In the genomic region with DNA sequence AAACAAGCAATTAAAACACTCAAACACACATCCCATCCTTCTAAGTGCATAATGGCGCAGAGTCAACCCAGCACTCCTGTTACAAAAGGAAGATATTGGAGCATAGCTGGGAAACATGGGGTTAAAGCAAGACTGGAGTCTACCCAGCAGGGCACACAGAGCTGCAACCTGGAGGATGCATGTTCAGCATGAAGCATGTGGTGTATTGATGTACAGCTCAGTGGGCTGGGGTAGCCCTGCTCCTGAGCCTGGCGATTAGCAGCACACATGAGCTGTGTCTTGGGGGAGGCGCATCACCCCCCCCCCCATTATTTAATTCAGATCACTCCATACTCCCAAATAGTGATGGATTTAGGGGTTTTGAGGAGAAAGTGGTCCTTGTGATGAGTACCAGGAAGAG, we compare ENCODE assay signal across 24 mouse cellular contexts. TPM values are rescaled to one million over a fixed set of nuclear protein-coding genes. Genes with fewer than 3 reads are reported as not detected.
DNase-seq lines count a peak whose midpoint lies in the region; ATAC-seq and TF ChIP-seq lines count a peak whose summit lies in the region.
"Had no signal": no experiment of that assay in that cellular context is flagged by ENCODE, and none has a peak within 500 bp of the region (broad histone marks: within the 10 kb centered on the region; RNA-seq: fewer than 3 reads in every experiment).

No protein-coding gene starts in this region.

- H3K9ac ChIP-seq in hindbrain, embryonic 15.5 days = no peak overlapping the region
- H3K9ac ChIP-seq in hindbrain, embryonic 14.5 days = no peak overlapping the region
- H3K9ac ChIP-seq in midbrain, embryonic 15.5 days = no peak overlapping the region
- no peak overlapping the region for H3K9ac ChIP-seq in midbrain, embryonic 14.5 days (replicated peaks; ENCODE audit: low read length)
- no peak overlapping the region for H3K9ac ChIP-seq in hindbrain, embryonic 16.5 days (ENCODE audit: low read depth, low read length)
- no peak overlapping the region for H3K9ac ChIP-seq in hindbrain, postnatal 0 days (replicated peaks; ENCODE audit: low read length)
- H3K9ac ChIP-seq: embryonic facial prominence, embryonic 13.5 days; forebrain, embryonic 12.5 days; forebrain, embryonic 15.5 days had no signal

- H3K4me2 ChIP-seq in hindbrain, embryonic 15.5 days = no peak overlapping the region
- no peak overlapping the region for H3K4me2 ChIP-seq in hindbrain, embryonic 14.5 days (replicated peaks)
- no peak overlapping the region for H3K4me2 ChIP-seq in midbrain, embryonic 15.5 days
- H3K4me2 ChIP-seq in midbrain, embryonic 14.5 days (ENCODE audit: low read length) = no peak overlapping the region
- H3K4me2 ChIP-seq in hindbrain, embryonic 16.5 days (ENCODE audit: low read length) = no peak overlapping the region
- H3K4me2 ChIP-seq in hindbrain, postnatal 0 days (ENCODE audit: low read depth, low read length) = no peak overlapping the region
- H3K4me2 ChIP-seq: embryonic facial prominence, embryonic 13.5 days; forebrain, embryonic 12.5 days; forebrain, embryonic 15.5 days; heart, embryonic 11.5 days had no signal

- WGBS in hindbrain, embryonic 15.5 days = 80% methylated on average over 3 of the region's 3 CpGs
- 88% methylated on average over 3 of the region's 3 CpGs for WGBS in hindbrain, embryonic 14.5 days
- 83% methylated on average over 3 of the region's 3 CpGs for WGBS in midbrain, embryonic 15.5 days
- 83% methylated on average over 3 of the region's 3 CpGs for WGBS in midbrain, embryonic 14.5 days
- WGBS in hindbrain, embryonic 16.5 days = 78% methylated on average over 3 of the region's 3 CpGs
- 74% methylated on average over 3 of the region's 3 CpGs for WGBS in hindbrain, postnatal 0 days

- no peak for DNase-seq in hindbrain, embryonic 14.5 days (ENCODE audit: low spot score)
- DNase-seq in midbrain, embryonic 14.5 days = no peak
- DNase-seq in hindbrain, postnatal 0 days (ENCODE audit: low spot score) = no peak
- DNase-seq: adrenal gland, adult 8-10 months; adrenal gland, postnatal 25 days; cerebellum, adult 11-12 months; cerebellum, adult 8-10 months; cerebellum, postnatal 36 days; embryo, embryonic 11 days; gastrocnemius, postnatal 10 days; gastrocnemius, postnatal 36 days had no signal

- peak; percentile 49; the same call in 1 of the 2 replicates for ATAC-seq in hindbrain, embryonic 15.5 days (ENCODE audit: low FRiP score, low read depth)
- no peak for ATAC-seq in hindbrain, embryonic 14.5 days (ENCODE audit: low FRiP score)
- peak; percentile 57; the same call in 1 of the 2 replicates for ATAC-seq in midbrain, embryonic 15.5 days (replicated peaks)
- no peak for ATAC-seq in midbrain, embryonic 14.5 days (ENCODE audit: low FRiP score, low TSS enrichment)
- ATAC-seq in hindbrain, embryonic 16.5 days = peak; percentile 65; the same call in 1 of the 2 replicates
- peak; percentile 63; the same call in 1 of the 2 replicates for ATAC-seq in hindbrain, postnatal 0 days
- ATAC-seq in frontal cortex, adult (ENCODE audit: low TSS enrichment) = no peak
- ATAC-seq: activated CD4-positive, CD25-positive, alpha-beta regulatory T cell, adult 4 months; forebrain, embryonic 15.5 days; inflammation-experienced regulatory T-cells, adult 6 months had no signal

- no peak overlapping the region for H3K4me3 ChIP-seq in hindbrain, embryonic 15.5 days
- no peak overlapping the region for H3K4me3 ChIP-seq in hindbrain, embryonic 14.5 days (replicated peaks; ENCODE audit: low read length)
- no peak overlapping the region for H3K4me3 ChIP-seq in midbrain, embryonic 15.5 days
- H3K4me3 ChIP-seq in midbrain, embryonic 14.5 days (replicated peaks; ENCODE audit: low read depth, low read length) = no peak overlapping the region
- no peak overlapping the region for H3K4me3 ChIP-seq in hindbrain, embryonic 16.5 days (ENCODE audit: low read length)
- no peak overlapping the region for H3K4me3 ChIP-seq in hindbrain, postnatal 0 days (ENCODE audit: low read length)
- H3K4me3 ChIP-seq: embryonic facial prominence, embryonic 10.5 days; embryonic facial prominence, embryonic 13.5 days; erythroblast, embryonic 14.5 days; forebrain, embryonic 12.5 days; forebrain, embryonic 15.5 days had no signal

- H3K9me3 ChIP-seq in hindbrain, embryonic 15.5 days = no peaks in the 10 kb centered on the region
- no peaks in the 10 kb centered on the region for H3K9me3 ChIP-seq in hindbrain, embryonic 14.5 days (ENCODE audit: control insufficient read depth, low read length)
- no peaks in the 10 kb centered on the region for H3K9me3 ChIP-seq in midbrain, embryonic 15.5 days
- H3K9me3 ChIP-seq in midbrain, embryonic 14.5 days (ENCODE audit: control insufficient read depth, low read length) = no peaks in the 10 kb centered on the region
- H3K9me3 ChIP-seq in hindbrain, embryonic 16.5 days (ENCODE audit: control insufficient read depth, low read length) = no peaks in the 10 kb centered on the region
- no peaks in the 10 kb centered on the region for H3K9me3 ChIP-seq in hindbrain, postnatal 0 days (ENCODE audit: low read length)
- H3K9me3 ChIP-seq: embryonic facial prominence, embryonic 10.5 days; embryonic facial prominence, embryonic 13.5 days; forebrain, embryonic 12.5 days; forebrain, embryonic 15.5 days had no signal

- no peak for TF ChIP-seq CTCF in hindbrain, postnatal 0 days (IDR thresholded peaks at IDR 0.05; ENCODE audit: low read depth)

- H3K27ac ChIP-seq in hindbrain, embryonic 15.5 days (replicated peaks) = no peak overlapping the region
- H3K27ac ChIP-seq in hindbrain, embryonic 14.5 days = no peak overlapping the region
- no peak overlapping the region for H3K27ac ChIP-seq in midbrain, embryonic 15.5 days
- no peak overlapping the region for H3K27ac ChIP-seq in midbrain, embryonic 14.5 days (replicated peaks; ENCODE audit: low read depth, low read length)
- H3K27ac ChIP-seq in hindbrain, embryonic 16.5 days (ENCODE audit: low read depth, low read length) = no peak overlapping the region
- no peak overlapping the region for H3K27ac ChIP-seq in hindbrain, postnatal 0 days
- H3K27ac ChIP-seq: embryonic facial prominence, embryonic 10.5 days; embryonic facial prominence, embryonic 13.5 days; forebrain, embryonic 12.5 days; forebrain, embryonic 15.5 days had no signal

- no peaks in the 10 kb centered on the region for H3K27me3 ChIP-seq in hindbrain, embryonic 15.5 days
- no peaks in the 10 kb centered on the region for H3K27me3 ChIP-seq in hindbrain, embryonic 14.5 days (ENCODE audit: control insufficient read depth, insufficient read depth, low read length)
- H3K27me3 ChIP-seq in midbrain, embryonic 15.5 days (replicated peaks) = no peaks in the 10 kb centered on the region
- no peaks in the 10 kb centered on the region for H3K27me3 ChIP-seq in midbrain, embryonic 14.5 days (ENCODE audit: control insufficient read depth, insufficient read depth, low read length)
- H3K27me3 ChIP-seq in hindbrain, embryonic 16.5 days (replicated peaks; ENCODE audit: control insufficient read depth, insufficient read depth, low read length) = no peaks in the 10 kb centered on the region
- H3K27me3 ChIP-seq in hindbrain, postnatal 0 days (ENCODE audit: insufficient read depth, low read length) = no peaks in the 10 kb centered on the region
- H3K27me3 ChIP-seq: embryonic facial prominence, embryonic 13.5 days; forebrain, embryonic 12.5 days; forebrain, embryonic 15.5 days had no signal

- peaks cover 22% of the 10 kb centered on the region for H3K4me1 ChIP-seq in hindbrain, embryonic 15.5 days (replicated peaks)
- peaks cover 25% of the 10 kb centered on the region for H3K4me1 ChIP-seq in hindbrain, embryonic 14.5 days (replicated peaks; ENCODE audit: control insufficient read depth, insufficient read depth, low read length)
- H3K4me1 ChIP-seq in midbrain, embryonic 15.5 days = peaks cover 28% of the 10 kb centered on the region
- H3K4me1 ChIP-seq in midbrain, embryonic 14.5 days (ENCODE audit: control insufficient read depth, insufficient read depth, low read length) = peaks cover 16% of the 10 kb centered on the region
- peaks cover 15% of the 10 kb centered on the region for H3K4me1 ChIP-seq in hindbrain, embryonic 16.5 days (ENCODE audit: control insufficient read depth, insufficient read depth, low read depth, low read length)
- no peaks in the 10 kb centered on the region for H3K4me1 ChIP-seq in hindbrain, postnatal 0 days (ENCODE audit: insufficient read depth, low read length)
- H3K4me1 ChIP-seq: embryonic facial prominence, embryonic 13.5 days; forebrain, embryonic 15.5 days had no signal

- H3K36me3 ChIP-seq in hindbrain, embryonic 15.5 days = no peaks in the 10 kb centered on the region
- H3K36me3 ChIP-seq in hindbrain, embryonic 14.5 days (replicated peaks; ENCODE audit: control insufficient read depth, insufficient read depth) = no peaks in the 10 kb centered on the region
- no peaks in the 10 kb centered on the region for H3K36me3 ChIP-seq in midbrain, embryonic 15.5 days (replicated peaks)
- no peaks in the 10 kb centered on the region for H3K36me3 ChIP-seq in midbrain, embryonic 14.5 days (ENCODE audit: control insufficient read depth, insufficient read depth, low read length)
- H3K36me3 ChIP-seq in hindbrain, embryonic 16.5 days (ENCODE audit: control insufficient read depth, insufficient read depth, low read length) = no peaks in the 10 kb centered on the region
- no peaks in the 10 kb centered on the region for H3K36me3 ChIP-seq in hindbrain, postnatal 0 days (ENCODE audit: insufficient read depth, low read length)
- H3K36me3 ChIP-seq: embryonic facial prominence, embryonic 10.5 days; embryonic facial prominence, embryonic 13.5 days; forebrain, embryonic 12.5 days; forebrain, embryonic 15.5 days had no signal

RNA-seq across cellular contexts. Expression of gene Unc79, which starts 32.9 kb away (rescaled TPM):
- 6.9 and 7.5 TPM in 2 replicates for polyA plus RNA-seq in hindbrain, embryonic 15.5 days (2015; fragmentation: Nextera tagmentation; extraction: Ambion mirVana)
- polyA plus RNA-seq in hindbrain, embryonic 14.5 days (2014; fragmentation: Nextera tagmentation; extraction: Ambion mirVana) = 10.2 and 11.3 TPM in 2 replicates
- 8.1 and 8.7 TPM in 2 replicates for polyA plus RNA-seq in midbrain, embryonic 15.5 days (2015; fragmentation: Nextera tagmentation; extraction: Ambion mirVana)
- polyA plus RNA-seq in midbrain, embryonic 14.5 days (2014; fragmentation: Nextera tagmentation; extraction: Ambion mirVana) = 13.6 and 15.4 TPM in 2 replicates
- 5.9 and 6.2 TPM in 2 replicates for polyA plus RNA-seq in hindbrain, embryonic 16.5 days (2015; fragmentation: Nextera tagmentation; extraction: Ambion mirVana)
- 37.7 and 40.7 TPM in 2 replicates for total RNA-seq in hindbrain, postnatal 0 days (2014; rRNA removed)
- polyA plus RNA-seq in hindbrain, postnatal 0 days (2015; fragmentation: Nextera tagmentation; extraction: Ambion mirVana) = 4.2 and 4.7 TPM in 2 replicates
- total RNA-seq: granulocyte monocyte progenitor cell, adult 5-6 weeks had no signal
- polyA plus RNA-seq: erythroblast, embryonic 14.5 days had no signal

Comparison
In these comparisons a context has a peak if more than half of its experiments do, and no peak if none do; other contexts are left out.
1. ATAC-seq: peak in hindbrain, embryonic 15.5 days (single experiment), midbrain, embryonic 15.5 days (single experiment), hindbrain, embryonic 16.5 days (single experiment) and hindbrain, postnatal 0 days (single experiment); none in hindbrain, embryonic 14.5 days (single experiment), midbrain, embryonic 14.5 days (single experiment) and frontal cortex, adult (single experiment).